Comparison of ENCODE assay signal across 33 mouse cellular contexts in genomic region chr6:48832426-48832825, GRCm38 (mm10). TPM values are rescaled to one million over a fixed set of nuclear protein-coding genes. Genes with fewer than 3 reads are reported as not detected.
DNase-seq lines count a peak whose midpoint lies in the region; ATAC-seq and TF ChIP-seq lines count a peak whose summit lies in the region.
"Had no signal": no experiment of that assay in that cellular context is flagged by ENCODE, and none has a peak within 500 bp of the region (broad histone marks: within the 10 kb centered on the region; RNA-seq: fewer than 3 reads in every experiment).

No protein-coding gene starts in this region.

- no peak overlapping the region for H3K4me3 ChIP-seq in liver, embryonic 16.5 days (ENCODE audit: low read depth, low read length)
- no peak overlapping the region for H3K4me3 ChIP-seq in liver, embryonic 11.5 days (ENCODE audit: low read depth, low read length)
- H3K4me3 ChIP-seq in small intestine, adult 2 months (ENCODE audit: low read depth, low read length), result no peak overlapping the region
- H3K4me3 ChIP-seq: embryonic facial prominence, embryonic 12.5 days; forebrain, embryonic 15.5 days; gastrocnemius, adult 2 months; hindbrain, embryonic 13.5 days; layer of hippocampus, adult 2 months; lung, embryonic 15.5 days; midbrain, embryonic 13.5 days had no signal

- intact Hi-C loops in left cerebral cortex, postnatal 36 days (cut with DNase I), result no loop called here

- H3K27ac ChIP-seq in liver, embryonic 16.5 days (ENCODE audit: low read length), result no peak overlapping the region
- no peak overlapping the region for H3K27ac ChIP-seq in liver, embryonic 11.5 days (ENCODE audit: low read depth, low read length)
- peak overlapping the region; percentile 45; the same call in 1 of the 2 replicates for H3K27ac ChIP-seq in small intestine, adult 2 months (ENCODE audit: insufficient read depth, low read depth, low read length)
- H3K27ac ChIP-seq: embryonic facial prominence, embryonic 12.5 days; forebrain, embryonic 15.5 days; gastrocnemius, adult 2 months; hindbrain, embryonic 13.5 days; layer of hippocampus, adult 2 months; liver, embryonic 14.5 days; lung, embryonic 15.5 days; midbrain, embryonic 13.5 days had no signal

- no peak for DNase-seq in liver, embryonic 11.5 days (ENCODE audit: low spot score)
- peak; percentile 91 for DNase-seq in MEL-GATA-1-ER (ENCODE audit: extremely low read depth, low read depth)
- DNase-seq in left cerebral cortex, postnatal 36 days (ENCODE audit: low spot score in 2 of 2), result no peak
- DNase-seq in thymus, postnatal 14 days, result no peak
- DNase-seq in layer of hippocampus, adult 8-10 months (ENCODE audit: low spot score in 2 of 2), result no peak
- DNase-seq: adrenal gland, adult 2 months; adrenal gland, postnatal 36 days; cerebellum, adult 2 months; cerebellum, postnatal 14 days; gastrocnemius, adult 2 months; heart, postnatal 36 days; kidney, postnatal 36 days; left cerebral cortex, postnatal 4 days; retina, postnatal 1 day; right cerebral cortex, postnatal 14 days had no signal

- H3K27me3 ChIP-seq in liver, embryonic 16.5 days (ENCODE audit: control insufficient read depth, insufficient read depth, low read depth, low read length), result no peaks in the 10 kb centered on the region
- H3K27me3 ChIP-seq in liver, embryonic 11.5 days (replicated peaks; ENCODE audit: control insufficient read depth, insufficient read depth, low read length), result no peaks in the 10 kb centered on the region
- no peaks in the 10 kb centered on the region for H3K27me3 ChIP-seq in small intestine, adult 2 months (ENCODE audit: control insufficient read depth, insufficient read depth, low read length)
- H3K27me3 ChIP-seq: embryonic facial prominence, embryonic 12.5 days; forebrain, embryonic 15.5 days; lung, embryonic 15.5 days; midbrain, embryonic 13.5 days had no signal

- peaks cover 3% of the 10 kb centered on the region; the same call in 1 of the 2 replicates for H3K36me3 ChIP-seq in liver, embryonic 16.5 days (ENCODE audit: control insufficient read depth, insufficient read depth)
- H3K36me3 ChIP-seq in liver, embryonic 11.5 days (ENCODE audit: control insufficient read depth, insufficient read depth, low read length), result peaks cover 14% of the 10 kb centered on the region
- peaks cover 33% of the 10 kb centered on the region for H3K36me3 ChIP-seq in small intestine, adult 2 months (ENCODE audit: control insufficient read depth, insufficient read depth, low read length)
- H3K36me3 ChIP-seq: G1E had no signal

- 0 out of 2 replicates have a peak, but pooled peaks have one; percentile 19 for ATAC-seq in liver, embryonic 16.5 days (ENCODE audit: low read depth)
- ATAC-seq in liver, embryonic 11.5 days (replicated peaks; ENCODE audit: low FRiP score), result no peak
- ATAC-seq in hematopoietic stem cell, adult 5-6 weeks (replicated peaks in 1 of 2; ENCODE audit: insufficient read depth in 1 of 2, low FRiP score in 2 of 2, low TSS enrichment in 1 of 2, low read depth in 1 of 2, poor library complexity in 2 of 2, severe bottlenecking in 2 of 2), result peak; percentile 36 to 53; a peak in 2 of 4 replicates
- ATAC-seq: activated CD4-positive, CD25-positive, alpha-beta regulatory T cell, adult 4 months; forebrain, embryonic 15.5 days; midbrain, embryonic 13.5 days had no signal

- peaks cover 8% of the 10 kb centered on the region for H3K4me1 ChIP-seq in liver, embryonic 16.5 days (ENCODE audit: control insufficient read depth, low read depth, low read length)
- H3K4me1 ChIP-seq in liver, embryonic 11.5 days (replicated peaks; ENCODE audit: control insufficient read depth, insufficient read depth, low read length), result no peaks in the 10 kb centered on the region; the same call in 1 of the 2 replicates
- H3K4me1 ChIP-seq in small intestine, adult 2 months (ENCODE audit: control insufficient read depth, insufficient read depth, insufficient read length, low read length), result no peaks in the 10 kb centered on the region
- H3K4me1 ChIP-seq: embryonic facial prominence, embryonic 12.5 days; forebrain, embryonic 15.5 days; hindbrain, embryonic 13.5 days; midbrain, embryonic 13.5 days had no signal

- TF ChIP-seq POLR2A in small intestine, adult 2 months (IDR thresholded peaks at IDR 0.05; ENCODE audit: low read depth, low read length), result no peak

- 45% methylated on average over 1 of the region's 1 CpGs for WGBS in liver, embryonic 16.5 days (ENCODE audit: insufficient replicate concordance)
- 77% methylated on average over 1 of the region's 1 CpGs for WGBS in liver, embryonic 11.5 days
- WGBS in small intestine, adult 2 months, result 96% methylated on average over 1 of the region's 1 CpGs

- no peak overlapping the region for H3K4me2 ChIP-seq in liver, embryonic 16.5 days (ENCODE audit: low read depth, low read length)
- H3K4me2 ChIP-seq in liver, embryonic 11.5 days, result no peak overlapping the region
- H3K4me2 ChIP-seq: embryonic facial prominence, embryonic 12.5 days; forebrain, embryonic 15.5 days; heart, embryonic 11.5 days; hindbrain, embryonic 13.5 days; lung, embryonic 15.5 days; midbrain, embryonic 13.5 days had no signal

- no peak overlapping the region for H3K9ac ChIP-seq in liver, embryonic 16.5 days (ENCODE audit: low read depth, low read length)
- H3K9ac ChIP-seq in liver, embryonic 11.5 days (ENCODE audit: low read depth, low read length), result no peak overlapping the region
- H3K9ac ChIP-seq: embryonic facial prominence, embryonic 12.5 days; forebrain, embryonic 15.5 days; hindbrain, embryonic 13.5 days; liver, embryonic 14.5 days; lung, embryonic 15.5 days; midbrain, embryonic 13.5 days had no signal

- TF ChIP-seq CTCF in small intestine, adult 2 months (IDR thresholded peaks at IDR 0.05; ENCODE audit: extremely low read depth, insufficient read length, insufficient replicate concordance, low read depth, low read length), result no peak

- H3K9me3 ChIP-seq in liver, embryonic 16.5 days (replicated peaks; ENCODE audit: control insufficient read depth, low read length), result no peaks in the 10 kb centered on the region
- H3K9me3 ChIP-seq in liver, embryonic 11.5 days (ENCODE audit: control insufficient read depth, low read length), result no peaks in the 10 kb centered on the region
- H3K9me3 ChIP-seq: embryonic facial prominence, embryonic 12.5 days; forebrain, embryonic 15.5 days; G1E; hindbrain, embryonic 13.5 days; lung, embryonic 15.5 days; midbrain, embryonic 13.5 days had no signal

RNA-seq across cellular contexts. Expression of gene Tmem176a, which starts 8.3 kb away (rescaled TPM):
- 138 and 147 TPM in 2 replicates for polyA plus RNA-seq in liver, embryonic 16.5 days (2015; fragmentation: Nextera tagmentation; extraction: Ambion mirVana)
- polyA plus RNA-seq in liver, embryonic 11.5 days (2014; fragmentation: Nextera tagmentation; extraction: Ambion mirVana), result 56.6 and 66.1 TPM in 2 replicates
- 61.0 and 79.8 TPM in 2 replicates for total RNA-seq in hematopoietic stem cell, adult 5-6 weeks (2017)
- polyA plus RNA-seq in small intestine, adult 2 months (2012; rRNA removed), result 52.3 and 84.3 TPM in 2 replicates
- total RNA-seq in left cerebral cortex, postnatal 36 days (2021), result 10 to 100 TPM; 29.4 to 31.1 TPM
- 100 to 1,000 TPM in 1 of 4 experiments, 10 to 100 TPM in 3; 24.6 to 105 (median 49.3) TPM for total RNA-seq in layer of hippocampus, adult 8-10 months (2022)
- total RNA-seq: G1E had no signal
- polyA plus RNA-seq: G1E had no signal

RNA-seq across cellular contexts. Expression of gene Tmem176b, which starts 8.9 kb away (rescaled TPM):
- polyA plus RNA-seq in liver, embryonic 16.5 days (2015; fragmentation: Nextera tagmentation; extraction: Ambion mirVana), result 207 and 215 TPM in 2 replicates
- polyA plus RNA-seq in liver, embryonic 11.5 days (2014; fragmentation: Nextera tagmentation; extraction: Ambion mirVana), result 105 and 118 TPM in 2 replicates
- 261 and 319 TPM in 2 replicates for total RNA-seq in hematopoietic stem cell, adult 5-6 weeks (2017)
- polyA plus RNA-seq in small intestine, adult 2 months (2012; rRNA removed), result 118 and 211 TPM in 2 replicates
- 10 to 100 TPM; 46.4 to 49.6 TPM for total RNA-seq in left cerebral cortex, postnatal 36 days (2021)
- 100 to 1,000 TPM in 2 of 4 experiments, 10 to 100 TPM in 2; 55.0 to 137 (median 83.8) TPM for total RNA-seq in layer of hippocampus, adult 8-10 months (2022)
- total RNA-seq: G1E had no signal
- polyA plus RNA-seq: G1E had no signal

RNA-seq across cellular contexts. Expression of gene Aoc1, which starts 40.3 kb away (rescaled TPM):
- 0.20 TPM in 1 of 2 replicates, not detected in the other for polyA plus RNA-seq in liver, embryonic 16.5 days (2015; fragmentation: Nextera tagmentation; extraction: Ambion mirVana)
- not detected in 2 replicates for polyA plus RNA-seq in liver, embryonic 11.5 days (2014; fragmentation: Nextera tagmentation; extraction: Ambion mirVana)
- total RNA-seq in hematopoietic stem cell, adult 5-6 weeks (2017), result not detected in 2 replicates
- 85.5 and 894 TPM in 2 replicates for polyA plus RNA-seq in small intestine, adult 2 months (2012; rRNA removed)
- total RNA-seq in left cerebral cortex, postnatal 36 days (2021), result not detected
- total RNA-seq in layer of hippocampus, adult 8-10 months (2022), result not detected
- total RNA-seq: adrenal gland, adult 2 months; adrenal gland, postnatal 36 days; gastrocnemius, adult 2 months; heart, postnatal 36 days; layer of hippocampus, adult 2 months; layer of hippocampus, postnatal 25 days; left cerebral cortex, adult 8-10 months; left cerebral cortex, postnatal 4 days; megakaryocyte-erythroid progenitor cell, adult 5-6 weeks had no signal
- polyA plus RNA-seq: activated CD4-positive, CD25-positive, alpha-beta regulatory T cell, adult 4 months; adrenal gland, adult 2 months; C2C12; embryonic facial prominence, embryonic 12.5 days; forebrain, embryonic 15.5 days; G1E; heart, embryonic 11.5 days; hindbrain, embryonic 13.5 days; liver, embryonic 14.5 days; midbrain, embryonic 13.5 days; neural tube, embryonic 14.5 days had no signal
